Mouse (Mus musculus) ovary, postnatal 36 days (tissue): Measurements from ENCODE around the gene Cs.

Source experiments
- DNase-seq: peaks from one replicate; pipeline ENCODE4 v3.0.0; 2022; ENCODE audit warnings: low spot score, mixed read lengths

Gene Cs

DNA sequence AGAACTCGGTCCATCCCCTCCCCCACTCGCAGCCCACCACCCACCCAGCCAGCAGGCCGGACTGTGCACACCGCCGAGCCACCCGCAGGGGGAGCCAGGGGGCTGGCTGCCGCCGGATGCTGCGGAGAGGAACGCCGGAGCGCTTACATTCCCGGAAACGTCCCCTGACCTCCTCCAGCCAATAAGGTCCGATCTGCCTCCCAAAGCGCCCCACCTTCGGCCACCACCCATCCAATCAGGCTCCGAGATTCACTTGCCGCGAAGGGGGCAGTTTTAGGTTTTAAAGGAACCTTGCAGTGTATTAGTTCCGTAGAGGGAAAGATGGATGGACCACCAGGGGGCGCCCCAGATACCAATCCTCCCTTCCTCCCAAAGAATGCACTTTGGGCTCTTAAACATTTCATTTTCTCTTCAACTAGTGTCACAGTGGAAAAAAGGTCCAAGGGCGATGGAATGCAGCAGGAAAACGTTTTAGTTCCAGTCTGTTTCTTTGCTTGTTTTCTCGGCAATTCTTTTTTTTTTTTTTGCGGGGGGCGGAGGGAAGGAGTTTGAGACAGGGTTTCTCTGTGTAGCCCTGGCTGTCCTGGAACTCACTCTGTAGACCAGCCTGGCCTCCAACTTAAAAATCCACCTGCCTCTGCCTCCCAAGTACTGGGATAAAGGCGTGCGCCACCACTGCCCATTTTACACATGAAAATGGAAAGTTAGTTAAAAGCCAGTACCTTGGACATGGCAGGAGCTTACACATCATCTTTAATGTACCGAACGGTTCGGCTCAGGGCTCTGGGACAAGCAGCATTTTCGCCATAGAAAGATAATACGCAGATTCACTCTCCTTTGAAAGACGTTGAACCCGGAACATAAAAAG is 72.4 kb downstream of the Cs start:
- DNase-seq: peak; percentile 95

DNA sequence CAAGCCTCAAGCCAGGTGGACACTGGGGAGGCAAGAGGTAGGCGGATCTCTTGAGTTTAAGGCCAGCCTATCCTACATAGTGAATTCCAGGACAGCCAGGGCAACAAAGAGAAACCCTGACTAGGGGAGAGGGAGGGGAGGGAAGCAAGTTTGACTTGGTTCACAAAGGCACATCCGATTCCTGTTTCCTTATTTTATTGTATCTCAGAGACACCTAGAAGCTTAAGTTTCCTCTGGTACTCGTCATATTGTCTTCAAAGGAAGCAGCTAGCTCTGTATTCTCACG is 73.0 kb downstream of the Cs start:
- no peak for DNase-seq

DNA sequence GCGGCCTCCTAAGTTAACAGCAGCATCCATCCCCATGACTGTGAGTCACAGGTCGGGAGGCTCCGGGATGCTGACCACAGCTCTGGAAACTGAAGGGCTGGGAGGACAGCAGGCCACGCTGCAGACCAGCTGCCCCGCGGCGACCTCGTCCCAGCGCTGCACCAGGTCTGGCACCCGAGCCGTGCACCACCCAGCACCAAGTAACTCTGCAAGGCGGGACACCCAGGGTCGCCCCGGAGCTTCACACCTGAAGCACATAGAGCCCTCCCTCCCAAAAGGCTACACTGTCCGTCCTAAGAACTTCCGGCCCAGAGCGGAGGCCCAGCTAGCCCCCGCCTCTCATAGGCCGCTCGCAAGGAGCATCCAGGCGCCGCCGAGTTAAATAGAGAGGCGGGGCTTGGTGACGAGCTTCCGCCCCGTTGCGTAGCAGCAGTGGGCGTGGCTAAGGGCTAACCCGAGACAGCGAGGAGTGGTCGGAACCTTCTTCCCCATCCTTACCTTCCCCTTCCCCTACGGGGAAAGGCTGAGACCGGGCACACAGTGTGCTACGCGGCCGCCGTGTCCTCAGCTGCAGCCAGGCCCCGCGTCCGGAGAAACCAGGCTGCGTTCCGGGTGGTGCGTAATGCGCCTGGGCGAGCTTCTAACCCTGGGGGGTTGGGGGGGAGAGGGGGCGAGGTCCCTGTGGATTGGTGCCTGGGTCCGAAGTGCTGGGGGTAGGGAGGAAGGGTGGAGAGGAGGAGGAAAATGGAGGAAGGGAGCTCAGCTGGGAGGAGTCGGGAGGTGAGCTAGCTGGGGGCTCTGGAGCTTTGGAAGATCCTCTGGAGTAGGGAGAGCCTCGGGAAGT is 73.9 kb downstream of the Cs start, which contains the start of the genes Nabp2 and Rnf41:
Nabp2 (minus strand) TSS at position 282 of the 844 bp plus-strand sequence.
Rnf41 (plus strand) TSS at position 447 of the 844 bp plus-strand sequence.
- DNase-seq: peak; percentile 97

GRCm38 (mm10) chr10:128412055-128412381 is 74.5 kb downstream of the Cs start:
- peak; percentile 52 for DNase-seq
